Mouse (Mus musculus) T-helper 17 cell (primary cell): ENCODE results near the gene Nlk.

Experiments used
- in situ Hi-C, 2 experiments: fragments of 300-600 bp; cut with MboI, MseI; formaldehyde crosslinking; loops; 1 replicate in 1 of 2; 2 replicates in 1 of 2; pipeline ENCODE4 v1.15.1; 2025; ENCODE audit warnings: high pct_unique_total_duplicates in 2 of 2

Nlk gene

DNA sequence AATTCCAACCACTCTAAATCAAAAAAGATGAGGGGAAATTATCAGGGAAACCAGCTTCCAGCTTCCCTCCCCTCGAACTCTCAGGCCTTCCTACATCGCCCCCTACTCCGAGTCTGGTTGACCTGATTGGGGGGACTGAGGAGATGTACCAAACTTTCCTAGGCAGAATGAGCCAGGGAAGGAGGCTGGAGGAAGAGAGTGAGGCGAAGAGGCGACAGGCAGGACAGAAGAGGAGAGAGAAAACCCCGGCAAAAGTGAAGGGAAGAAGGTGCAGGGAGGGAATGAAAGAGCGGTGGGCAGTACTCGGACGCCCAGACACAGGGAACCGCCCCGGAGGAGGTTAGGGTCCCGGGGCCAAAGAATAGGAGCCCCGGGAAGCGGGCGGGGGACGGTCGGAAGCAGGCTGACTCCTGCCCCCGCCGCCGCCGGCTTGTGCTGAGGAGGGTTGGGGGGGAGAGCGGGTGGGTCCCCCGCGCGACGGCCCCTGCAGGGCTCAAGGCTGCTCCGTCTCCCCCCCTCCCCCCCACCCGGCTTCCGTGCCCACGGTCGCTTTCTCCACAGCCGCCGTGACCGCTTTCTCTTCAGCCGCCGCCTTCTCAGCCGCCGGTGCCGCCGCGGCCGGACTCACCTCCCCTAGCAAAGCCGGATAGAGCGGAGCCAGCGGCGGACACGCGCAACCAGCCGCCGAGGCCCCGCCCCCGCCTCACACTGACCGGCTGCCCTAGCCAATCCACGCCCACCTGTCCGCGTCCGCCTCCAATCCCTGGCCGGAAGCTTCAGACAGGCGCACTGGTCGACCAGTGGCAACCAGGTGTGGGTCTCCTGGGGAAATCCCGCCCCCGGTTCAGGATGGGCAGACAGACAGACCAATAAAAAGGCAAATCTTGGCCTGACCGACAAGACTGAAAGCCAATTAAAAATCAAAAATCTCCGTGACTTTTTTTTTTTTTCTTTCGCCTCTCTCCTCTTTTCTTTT lies at the start of gene Nlk:
Gene Nlk, minus strand, starts transcription at position 597 of the 976 bp plus-strand sequence.
- in situ Hi-C loops, result no loop called here

DNA sequence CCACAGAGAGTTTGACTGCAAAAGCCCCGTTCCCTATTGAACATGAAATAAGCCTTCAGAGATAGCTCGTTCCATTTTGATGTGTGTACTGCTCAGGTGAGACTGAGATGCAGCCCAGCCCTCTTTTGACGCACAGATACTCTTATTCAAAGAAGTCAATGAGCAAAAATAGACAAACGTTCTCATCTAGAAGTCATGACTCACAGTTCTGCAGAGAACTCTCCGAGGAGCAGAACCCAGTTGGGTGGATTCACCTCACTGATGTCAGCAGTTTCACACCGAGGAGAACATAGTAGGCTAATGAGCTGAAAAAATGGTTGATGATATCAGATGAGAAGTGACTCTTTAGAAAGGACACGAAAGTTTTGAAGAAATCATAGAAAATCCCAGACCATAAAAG lies 49.1 kb upstream of the Nlk start:
- in situ Hi-C loops, result no loop called here

DNA sequence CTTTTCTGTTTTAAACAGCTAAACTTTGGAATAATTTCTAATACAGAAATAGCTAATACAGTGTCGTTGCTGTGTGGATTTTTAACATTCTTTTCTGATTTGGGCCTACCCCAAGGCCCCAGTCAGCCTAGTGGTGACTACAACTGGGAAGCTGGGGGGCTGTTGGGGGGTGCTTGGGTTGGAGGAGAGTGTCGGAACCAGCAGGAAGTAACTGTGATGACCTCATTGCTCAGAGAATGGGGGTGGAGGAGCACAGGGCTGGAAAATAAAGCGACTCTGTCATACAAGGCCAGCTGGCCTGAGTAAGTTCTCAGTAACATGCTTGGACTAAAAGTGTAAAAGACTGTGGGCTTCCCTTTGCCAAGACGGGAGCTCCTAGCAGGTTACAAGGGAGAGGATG lies 48.3 kb upstream of the Nlk start:
- in situ Hi-C loops, result no loop called here

DNA sequence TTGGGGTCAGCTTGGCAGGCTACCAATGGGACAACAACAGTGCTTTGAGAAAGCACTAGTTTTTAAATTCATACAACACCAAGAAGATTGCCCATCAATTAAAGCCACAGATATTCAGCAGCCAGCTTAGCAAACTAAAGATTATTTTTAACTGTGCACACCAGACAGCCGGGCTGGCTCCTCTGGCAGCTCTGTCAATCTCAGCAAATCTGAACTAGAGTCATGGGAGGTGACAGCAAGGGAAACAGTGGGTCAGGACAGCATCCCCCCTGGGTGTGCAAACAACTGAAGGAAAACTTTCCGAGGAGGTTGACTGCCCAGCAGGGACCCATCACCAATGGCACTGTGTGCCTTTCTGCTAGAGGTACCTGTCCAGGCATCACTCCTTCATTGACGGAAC lies 45.3 kb upstream of the Nlk start:
- in situ Hi-C loops, result no loop called here

DNA sequence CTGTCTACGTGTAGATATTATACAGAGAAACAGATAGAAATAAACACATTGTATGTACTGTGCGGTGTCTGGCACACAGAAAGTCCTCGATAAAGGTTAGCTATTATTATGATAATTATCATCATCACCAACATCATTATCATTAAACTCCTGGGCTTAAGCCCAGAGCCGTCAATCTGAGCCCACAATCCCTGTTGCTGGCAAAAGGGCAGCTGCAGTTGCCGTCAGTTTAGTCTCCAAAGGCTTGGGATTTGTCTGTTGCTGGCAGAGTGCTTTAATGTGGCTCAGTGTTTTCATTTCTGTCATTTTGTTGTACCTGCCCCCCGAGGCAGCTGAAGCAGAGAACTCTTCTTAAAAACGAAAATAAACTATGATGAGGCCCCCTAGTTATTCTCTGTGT lies 44.8 kb upstream of the Nlk start:
- in situ Hi-C loops, result no loop called here

DNA sequence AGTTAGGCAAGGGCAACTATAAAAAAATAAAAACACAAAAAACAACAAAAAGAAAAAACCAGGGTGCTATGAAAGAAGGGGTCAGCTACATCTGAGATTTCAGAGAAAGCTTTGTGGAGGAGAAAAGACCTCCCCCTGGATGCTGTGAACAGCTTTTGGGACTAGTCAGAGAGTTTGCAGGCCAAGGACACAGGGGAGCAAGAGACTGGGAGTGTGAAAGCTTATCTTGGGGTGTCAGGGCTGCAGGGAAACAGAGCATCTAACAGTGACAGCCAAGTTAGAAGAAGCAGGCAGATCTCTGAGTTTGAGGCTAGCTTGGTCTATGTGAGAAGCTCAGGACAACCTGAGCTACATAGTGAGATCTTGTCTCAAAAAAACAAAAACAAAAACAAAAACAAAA lies 42.2 kb upstream of the Nlk start:
- in situ Hi-C loops, result loop anchor here in 1 of 2 experiments (5.0 kb wide), 1 partner anchor 157 kb away; no protein-coding TSS in a partner anchor

DNA sequence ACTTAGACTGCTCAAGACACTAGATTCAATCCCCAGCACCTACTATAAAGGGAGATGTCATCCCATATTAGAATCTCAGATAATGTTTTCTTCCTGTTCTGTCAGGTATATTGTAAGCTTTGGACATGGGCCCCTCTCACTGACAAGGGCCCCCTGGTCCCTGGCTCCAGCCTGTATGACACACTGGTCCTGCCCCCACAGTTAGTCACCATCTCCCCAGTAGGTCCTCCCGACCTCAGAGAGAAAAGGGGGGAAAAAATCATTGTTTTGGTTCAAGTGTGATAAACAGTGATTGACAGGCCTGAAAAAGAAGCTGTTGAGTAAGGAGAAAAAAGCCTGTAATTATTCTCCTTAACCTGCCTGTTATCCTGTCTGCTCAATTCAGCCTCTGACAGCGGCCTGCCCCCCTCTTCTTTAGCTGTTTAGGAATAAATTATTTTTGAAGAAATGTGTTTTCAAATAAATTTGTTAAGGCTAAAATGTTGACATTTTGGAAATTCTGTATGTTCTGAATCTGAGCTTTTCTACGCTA lies 39.8 kb upstream of the Nlk start:
- in situ Hi-C loops, result loop anchor here in 1 of 2 experiments (5.0 kb wide), 1 partner anchor 155 kb away; no protein-coding TSS in a partner anchor

DNA sequence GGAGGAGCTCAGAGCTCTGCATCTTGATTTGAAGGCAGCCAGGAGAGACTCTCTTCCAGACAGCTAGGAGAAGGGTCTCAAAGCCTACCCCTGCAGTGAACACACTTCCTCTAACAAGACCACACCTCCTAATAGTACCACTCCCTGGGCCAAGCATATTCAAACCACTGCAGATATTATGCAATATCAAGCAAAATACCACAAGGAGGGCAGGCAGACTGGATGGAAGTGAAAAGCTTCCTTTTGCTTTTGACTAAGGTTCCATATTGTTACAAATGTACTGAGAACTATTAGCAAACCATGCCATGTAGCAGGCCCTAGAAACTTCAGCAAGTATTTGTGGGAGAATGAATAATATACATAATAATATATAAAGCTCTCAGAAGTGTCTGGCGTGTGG lies 38.0 kb upstream of the Nlk start:
- in situ Hi-C loops, result loop anchor here in 1 of 2 experiments (5.0 kb wide), 1 partner anchor 153 kb away; no protein-coding TSS in a partner anchor

DNA sequence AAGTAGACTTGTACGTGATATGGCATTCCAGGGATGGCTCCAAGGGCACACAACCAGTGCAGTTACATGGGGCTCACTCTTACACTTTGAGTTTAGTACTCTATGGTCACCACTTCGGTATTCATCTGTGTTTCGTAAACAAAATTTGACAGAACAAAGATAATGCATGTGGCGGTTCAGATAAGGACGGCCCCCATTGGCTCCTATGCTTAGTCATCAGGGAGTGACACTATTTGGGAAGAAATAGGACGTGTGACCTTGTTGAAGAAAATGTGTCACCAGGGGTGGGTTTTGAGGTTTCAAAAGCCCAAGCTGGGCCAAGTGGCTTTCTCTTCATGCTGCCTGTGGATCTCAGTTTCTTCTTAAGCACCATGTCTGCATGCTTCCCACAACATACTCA lies 35.4 kb upstream of the Nlk start:
- in situ Hi-C loops, result no loop called here

DNA sequence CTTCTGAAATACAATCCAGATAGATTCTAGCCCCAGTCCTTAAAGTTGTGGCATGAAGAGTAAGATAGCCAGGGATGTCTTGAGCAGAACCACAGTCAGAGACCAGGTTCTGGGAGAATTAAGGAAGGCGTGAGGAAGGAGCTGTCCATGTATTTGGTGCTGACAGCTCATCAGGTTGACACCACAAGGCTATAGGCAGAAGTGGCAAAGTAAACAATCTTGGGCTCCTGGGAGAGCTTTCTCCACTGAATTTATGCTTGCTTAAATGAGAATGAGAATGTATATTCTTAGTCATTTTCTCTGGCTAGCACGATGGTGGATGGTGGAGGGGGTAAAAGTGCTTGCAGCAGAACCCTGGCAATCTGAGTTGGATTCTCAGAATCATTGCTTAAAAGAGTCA lies 33.7 kb upstream of the Nlk start:
- in situ Hi-C loops, result no loop called here

DNA sequence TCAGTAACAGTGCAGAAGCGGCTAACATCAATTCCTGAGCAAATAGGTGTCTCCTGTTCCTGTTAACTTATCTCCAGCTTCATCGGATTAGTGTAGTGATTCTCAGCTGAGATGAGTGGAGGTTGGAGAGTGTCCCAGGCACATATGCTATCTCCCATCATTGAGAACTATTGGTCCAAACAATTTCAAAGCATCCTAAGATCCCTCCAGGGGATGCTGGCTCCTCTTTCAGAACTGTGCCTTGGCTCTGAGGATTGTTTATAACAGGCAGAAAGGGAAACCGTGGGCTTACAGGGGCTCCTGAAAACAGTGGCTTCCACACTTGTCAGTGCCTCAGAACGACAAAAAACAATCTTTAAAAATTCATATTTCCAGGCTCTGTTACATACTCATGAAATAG lies 30.9 kb upstream of the Nlk start:
- in situ Hi-C loops, result no loop called here

DNA sequence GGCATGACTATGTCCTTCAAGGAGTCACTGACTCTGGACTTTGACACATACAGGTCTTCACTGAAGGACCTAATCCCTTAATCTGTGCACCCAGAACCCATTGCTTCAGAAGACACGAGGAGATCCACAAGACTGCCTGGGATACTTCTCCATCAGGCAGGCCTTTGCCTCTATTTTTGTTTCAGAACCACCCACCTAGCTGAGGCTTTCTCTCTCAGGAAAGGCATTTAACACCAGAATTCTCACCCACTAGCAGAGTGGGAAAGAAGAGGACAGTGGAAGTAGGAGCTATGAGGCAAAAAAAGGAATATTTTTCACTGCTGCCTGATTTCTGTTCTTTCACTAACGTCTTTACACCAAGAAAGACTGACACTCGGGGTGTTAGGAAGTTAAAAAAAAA lies 29.2 kb upstream of the Nlk start:
- in situ Hi-C loops, result no loop called here

DNA sequence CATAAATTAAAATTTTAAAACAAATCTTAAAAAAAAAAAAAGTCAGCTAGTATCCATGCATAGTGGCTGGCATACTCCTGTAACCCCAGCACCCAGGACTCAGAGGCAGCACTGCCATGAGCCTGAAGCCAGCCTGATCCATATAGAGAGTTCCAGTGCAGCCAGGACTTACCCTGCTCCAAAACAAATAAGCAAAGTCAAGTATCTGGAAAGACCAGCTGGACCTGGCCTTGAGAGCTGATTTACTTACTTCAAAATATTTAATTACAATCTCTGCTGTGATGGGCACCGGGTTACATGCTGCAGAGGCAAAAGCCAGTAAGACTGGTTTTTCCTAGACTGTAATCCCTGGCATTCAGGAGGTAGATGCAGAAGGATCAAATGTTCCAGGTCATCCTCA lies 27.6 kb upstream of the Nlk start:
- in situ Hi-C loops, result loop anchor here in 1 of 2 experiments (5.0 kb wide), 1 partner anchor 83 kb away; no protein-coding TSS in a partner anchor

DNA sequence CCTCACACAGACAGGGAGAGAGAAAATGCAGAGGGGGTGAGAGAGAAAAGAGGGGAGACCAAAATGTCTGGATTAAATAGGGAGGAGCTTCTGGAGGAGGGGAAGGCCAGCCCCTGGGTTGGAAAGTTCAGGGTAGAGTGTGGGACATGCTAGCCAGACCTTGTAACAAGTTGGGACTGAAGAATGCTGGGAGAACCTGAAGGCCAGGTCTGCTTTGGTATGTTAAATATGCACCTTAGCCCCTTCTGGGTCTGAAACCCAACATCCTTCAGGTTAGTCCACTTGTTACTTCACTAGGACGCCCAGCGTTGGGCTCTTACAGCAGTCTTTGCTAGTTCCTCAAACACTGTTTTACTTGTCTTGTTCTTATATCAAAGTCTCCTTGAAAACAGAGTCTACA lies 24.2 kb upstream of the Nlk start:
- in situ Hi-C loops, result loop anchor here in 1 of 2 experiments (5.0 kb wide), 1 partner anchor 86 kb away; no protein-coding TSS in a partner anchor

DNA sequence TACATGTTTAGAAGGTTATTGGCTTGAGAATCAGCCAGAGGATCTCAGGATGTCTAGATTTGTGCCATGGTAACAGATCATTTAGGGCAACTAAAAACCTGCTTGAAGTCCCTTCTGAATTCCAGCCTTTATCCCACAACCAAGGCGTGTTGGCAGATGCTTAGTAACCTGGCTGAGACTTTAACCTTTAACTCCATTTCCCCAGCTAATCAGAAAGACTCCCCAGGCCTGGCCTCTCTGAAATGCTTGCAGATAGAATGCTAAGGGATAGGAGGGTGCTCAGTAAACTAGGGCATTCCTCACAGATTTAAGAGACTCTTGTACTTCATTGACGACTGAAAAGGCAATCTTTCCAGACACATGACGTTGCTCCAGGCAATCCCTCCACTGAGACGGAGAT lies 20.5 kb upstream of the Nlk start:
- in situ Hi-C loops, result no loop called here

DNA sequence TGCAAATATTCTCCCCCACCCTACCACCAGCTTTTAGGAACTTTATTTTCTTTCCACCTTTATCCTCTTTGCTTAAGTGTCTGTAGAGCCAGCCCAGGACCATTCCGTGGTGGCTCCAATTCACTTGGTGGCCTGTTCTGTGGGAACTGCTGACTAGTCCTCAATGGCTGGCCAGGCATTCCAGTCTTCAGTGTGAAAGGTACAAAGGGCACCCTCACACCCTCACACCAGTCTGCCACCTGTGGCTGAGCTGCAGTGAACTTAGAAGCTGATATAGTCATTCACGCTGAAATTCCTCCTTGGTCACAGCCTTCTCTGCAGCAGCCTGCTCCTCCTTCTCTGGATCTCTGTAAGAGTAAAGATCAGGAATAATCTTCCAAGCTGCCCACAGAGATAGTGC lies 11.5 kb upstream of the Nlk start:
- in situ Hi-C loops, result loop anchor here in 1 of 2 experiments (10.0 kb wide), 1 partner anchor 114 kb away; no protein-coding TSS in a partner anchor

DNA sequence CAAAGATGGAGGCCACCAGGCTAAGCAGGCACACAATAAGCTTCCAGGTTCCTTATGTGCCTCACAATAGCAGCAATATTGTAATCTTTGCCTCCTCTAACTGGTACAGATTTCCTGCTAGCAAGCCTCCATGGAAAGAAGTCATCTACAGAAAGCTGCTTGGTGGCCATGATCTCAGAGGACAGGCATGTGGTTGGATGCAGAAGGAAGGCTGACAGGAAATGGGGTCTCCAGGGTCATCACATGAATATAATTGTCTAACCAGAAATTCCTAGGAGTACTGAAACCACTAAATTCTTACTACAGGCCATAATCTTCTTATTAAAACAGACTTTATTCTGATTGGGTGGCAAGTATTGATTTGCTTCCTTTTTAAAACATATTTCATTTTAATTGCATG lies 8.9 kb upstream of the Nlk start:
- in situ Hi-C loops, result loop anchor here in 1 of 2 experiments (10.0 kb wide), 1 partner anchor 111 kb away; no protein-coding TSS in a partner anchor

DNA sequence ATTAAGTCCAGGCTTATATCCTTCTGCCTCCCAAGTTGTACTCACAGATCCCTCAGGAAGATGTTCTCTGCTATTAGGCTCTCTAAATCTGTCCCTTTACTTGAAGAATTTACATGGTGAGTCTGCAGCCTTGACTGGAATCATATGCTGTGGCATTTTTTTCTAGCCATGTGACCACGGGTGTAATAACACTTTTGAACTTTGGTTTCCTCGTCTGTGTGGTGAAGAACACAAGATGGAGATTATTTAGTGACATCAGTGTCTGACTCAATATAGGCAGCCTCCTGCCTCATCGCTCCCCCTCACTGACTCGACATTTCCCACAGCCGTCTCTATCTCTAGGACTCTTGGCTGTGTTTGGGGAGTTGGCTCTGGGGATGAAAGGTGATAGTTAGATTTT lies 5.9 kb upstream of the Nlk start:
- in situ Hi-C loops, result loop anchor here in 1 of 2 experiments (10.0 kb wide), 1 partner anchor 108 kb away; no protein-coding TSS in a partner anchor

DNA sequence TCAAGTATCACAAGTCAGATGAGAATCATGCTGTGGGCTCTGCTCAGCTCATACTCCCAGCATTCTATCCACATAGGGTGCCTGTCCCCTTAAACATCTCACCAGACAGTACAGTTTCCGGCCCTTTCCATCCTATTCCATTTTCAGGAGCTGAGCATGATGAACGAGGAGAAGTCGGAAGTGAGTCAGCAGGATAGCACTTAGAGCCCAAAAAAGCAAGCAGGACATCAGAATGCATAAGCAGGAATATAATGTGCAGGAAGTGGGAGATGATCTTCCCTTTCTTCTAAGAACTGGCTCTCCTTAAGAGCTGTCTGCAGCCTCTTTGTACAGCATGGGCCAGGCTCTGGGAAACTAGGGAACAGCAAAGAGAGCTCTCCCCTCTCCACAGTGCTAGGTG lies 5.1 kb upstream of the Nlk start:
- in situ Hi-C loops, result loop anchor here in 1 of 2 experiments (10.0 kb wide), 1 partner anchor 108 kb away; no protein-coding TSS in a partner anchor

DNA sequence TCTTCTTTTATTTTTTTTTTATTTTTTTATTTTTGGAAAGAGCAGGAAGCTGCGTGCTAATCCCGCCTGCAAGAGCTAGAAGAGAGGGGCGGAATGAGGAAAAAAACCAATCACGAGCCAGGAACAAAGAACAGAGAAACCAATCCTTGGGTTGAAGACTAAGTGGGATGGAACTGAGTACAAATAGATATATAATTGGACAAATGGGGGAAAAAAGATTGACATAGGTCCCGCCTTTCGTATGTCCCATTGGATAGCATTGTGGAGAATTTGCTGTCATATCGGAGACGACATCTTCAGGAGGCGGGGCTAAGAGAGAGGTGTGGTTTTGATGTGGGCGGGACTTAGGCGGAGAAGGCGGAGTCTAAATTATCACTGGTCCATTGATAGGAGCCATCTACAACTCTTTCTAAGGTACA lies 589 bp upstream of the Nlk start:
- in situ Hi-C loops, result no loop called here

DNA sequence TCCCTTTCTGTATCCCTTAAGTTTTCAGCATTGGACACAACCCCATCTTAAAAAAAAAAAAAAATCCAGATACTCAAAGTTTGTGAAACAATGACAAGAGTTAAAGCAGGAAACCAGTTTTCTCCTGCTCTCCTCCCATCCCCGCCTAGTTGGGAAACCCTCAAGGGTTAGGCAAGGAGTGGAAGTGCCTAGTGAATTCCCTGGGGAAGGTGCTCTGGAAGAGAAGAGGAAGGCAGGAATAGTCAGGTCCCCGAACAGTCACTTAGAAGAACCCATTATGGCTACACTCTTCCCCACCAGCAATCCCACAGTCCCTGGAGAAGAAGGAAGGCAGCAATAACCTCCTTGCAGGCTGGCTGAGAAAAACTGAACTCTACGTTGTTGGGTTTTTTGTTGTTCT lies 2.9 kb downstream of the Nlk start:
- in situ Hi-C loops, result no loop called here

DNA sequence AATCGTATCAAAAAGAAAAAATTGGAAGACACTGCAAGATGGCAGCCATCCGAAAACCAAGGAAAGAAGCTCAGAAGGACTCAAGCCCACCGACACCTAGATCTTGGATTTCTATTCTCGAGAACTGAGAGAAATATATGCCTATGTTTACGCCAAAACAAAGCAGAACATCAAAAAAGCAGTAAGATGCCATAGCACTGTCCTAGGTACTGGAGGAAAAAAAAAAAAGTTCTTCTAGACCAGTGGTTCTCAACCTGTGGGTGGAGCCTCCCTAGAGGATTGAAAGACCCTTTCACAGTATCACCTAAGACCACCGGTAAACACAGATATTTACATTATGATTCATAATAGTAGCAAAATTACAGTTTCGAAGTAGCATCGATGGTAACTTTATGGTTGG lies 3.9 kb downstream of the Nlk start:
- in situ Hi-C loops, result no loop called here
